Mouse (Mus musculus) kidney, adult 2 months (tissue): ENCODE measurements around the gene Ccdc88c.

ENCODE experiments used
- CTCF ChIP-seq: fragments of 200-500 bp; conservative IDR thresholded peaks from 2 replicates; pipeline ENCODE4 v1.5.1; 2011; ENCODE audit warnings: low read depth, mild to moderate bottlenecking, control low read depth, low read length, moderate library complexity, mixed read lengths; ENCODE audit not compliant: insufficient read depth, insufficient read length
- POLR2A ChIP-seq: fragments of 200-500 bp; IDR thresholded peaks from one replicate; pipeline ENCODE4 v1.6.1; 2011; ENCODE audit warnings: low read depth, low read length, control low read depth

DNA sequence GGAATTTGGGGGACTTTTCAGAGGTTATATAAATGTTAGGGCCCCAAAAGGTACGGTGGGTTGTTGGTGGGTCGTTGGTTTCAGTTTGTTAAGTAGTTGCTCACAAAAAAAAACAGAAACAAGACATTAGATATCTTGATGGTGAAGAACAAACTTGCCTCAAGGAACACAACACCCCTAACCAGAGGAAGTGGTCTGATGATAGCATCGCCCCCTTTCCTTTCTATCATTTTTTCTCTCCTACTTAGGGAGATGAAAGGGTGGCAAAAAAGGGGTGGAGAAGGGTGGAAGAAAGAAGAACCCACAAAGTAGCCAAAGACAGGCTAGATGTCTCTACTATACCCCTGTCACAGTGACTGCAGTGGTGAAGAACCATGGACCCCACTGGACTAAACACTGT is 138.3 kb downstream of the Ccdc88c start:
- no peak for TF ChIP-seq CTCF
- no peak for TF ChIP-seq POLR2A
